Mouse (Mus musculus): ENCODE results near the gene Gm9821.
A peak's percentile ranks its signal among the peaks of the same experiment; 100 is the strongest.

Gene Gm9821

GRCm38 (mm10) chr2:91958049-91958448, 12.5 kb downstream of the Gm9821 start:
- Histone ChIP-seq H3K4me3 (replicated peaks; ENCODE audit: low read length) (no peak overlapping the region), H3K27me3 (ENCODE audit: insufficient read depth, low read length) (peaks cover 5% of the 10 kb centered on the region; the same call in 1 of the 2 replicates), H3K36me3 (ENCODE audit: insufficient read depth, low read length) (peaks cover 25% of the 10 kb centered on the region), H3K9me3 (ENCODE audit: low read length) (no peaks in the 10 kb centered on the region), H3K4me1 (replicated peaks; ENCODE audit: low read depth, low read length) (peaks cover 90% of the 10 kb centered on the region)
- TF ChIP-seq CTCF (conservative IDR thresholded peaks at IDR 0.05; ENCODE audit: low read length) (no peak), NANOG (IDR thresholded peaks at IDR 0.05; ENCODE audit: borderline replicate concordance, low read length) (no peak), POU5F1 (IDR thresholded peaks at IDR 0.05; ENCODE audit: borderline replicate concordance, low read length) (no peak)

DNA sequence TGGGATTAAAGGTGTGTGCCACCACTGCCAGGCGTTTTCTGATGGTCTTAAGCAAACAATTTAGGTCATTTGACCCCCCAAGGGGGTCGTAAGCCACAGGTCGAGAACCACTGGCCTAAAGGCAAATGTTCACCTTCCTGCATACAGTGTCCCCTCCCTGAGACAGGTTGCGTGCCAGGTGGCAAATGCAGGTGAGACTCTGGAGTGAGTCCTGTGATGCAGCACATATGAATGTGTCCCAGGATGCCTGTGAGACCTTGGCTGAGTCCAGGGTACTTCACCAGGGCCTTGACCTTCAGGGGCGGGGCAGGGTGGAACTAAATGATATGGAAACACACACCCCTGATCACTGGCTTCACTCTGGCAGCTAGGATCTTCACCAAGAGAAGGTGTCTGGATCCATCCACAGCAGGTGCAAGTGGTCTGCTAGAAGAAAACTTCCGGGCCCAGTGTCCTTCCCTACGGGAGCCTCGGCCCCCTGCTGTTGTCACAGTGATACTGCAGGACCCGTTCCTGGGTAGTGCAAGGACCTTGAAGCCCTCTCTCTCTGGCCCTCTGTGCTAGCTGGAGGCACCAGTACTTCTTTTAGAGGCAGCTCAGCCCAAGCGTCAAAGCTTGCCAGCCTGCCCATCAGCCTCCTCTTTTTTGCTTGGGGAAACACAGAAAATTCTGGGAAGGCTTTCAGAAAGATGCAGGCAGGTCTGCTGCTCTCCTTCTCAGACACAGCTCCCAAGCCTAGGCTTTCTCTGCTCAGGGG, 13.4 kb downstream of the Gm9821 start:
- peaks cover 25% of the 10 kb centered on the region for H3K36me3 ChIP-seq (ENCODE audit: insufficient read depth, low read length)
- TF ChIP-seq CTCF (conservative IDR thresholded peaks at IDR 0.05; ENCODE audit: low read length): peak; percentile 29; the same call in 1 of the 2 replicates
- TF ChIP-seq POU5F1 (IDR thresholded peaks at IDR 0.05; ENCODE audit: borderline replicate concordance, low read length): no peak
- peaks cover 87% of the 10 kb centered on the region for H3K4me1 ChIP-seq (replicated peaks; ENCODE audit: low read depth, low read length)

GRCm38 (mm10) chr2:91959544-91960410, 14.3 kb downstream of the Gm9821 start:
- Histone ChIP-seq H3K9me3 (ENCODE audit: low read length) (no peaks in the 10 kb centered on the region), H3K4me1 (replicated peaks; ENCODE audit: low read depth, low read length) (peaks cover 87% of the 10 kb centered on the region), H3K4me3 (replicated peaks; ENCODE audit: low read length) (peak overlapping the region; percentile 10; the same call in 1 of the 2 replicates), H3K27me3 (ENCODE audit: insufficient read depth, low read length) (peaks cover 5% of the 10 kb centered on the region; the same call in 1 of the 2 replicates), H3K36me3 (ENCODE audit: insufficient read depth, low read length) (peaks cover 25% of the 10 kb centered on the region)
- TF ChIP-seq CTCF (conservative IDR thresholded peaks at IDR 0.05; ENCODE audit: low read length) (no peak), NANOG (IDR thresholded peaks at IDR 0.05; ENCODE audit: borderline replicate concordance, low read length) (no peak), POU5F1 (IDR thresholded peaks at IDR 0.05; ENCODE audit: borderline replicate concordance, low read length) (no peak)

More for the DNA sequence above, 13.4 kb downstream of the Gm9821 start:
- Histone ChIP-seq H3K4me3 (replicated peaks; ENCODE audit: low read length) (peak overlapping the region; percentile 10; the same call in 1 of the 2 replicates), H3K9me3 (ENCODE audit: low read length) (no peaks in the 10 kb centered on the region), H3K27me3 (ENCODE audit: insufficient read depth, low read length) (peaks cover 5% of the 10 kb centered on the region; the same call in 1 of the 2 replicates)

- peaks cover 87% of the 10 kb centered on the region for H3K4me1 ChIP-seq (replicated peaks; ENCODE audit: low read depth, low read length)
- 0 out of 2 replicates have a peak overlapping the region, but pooled peaks have one; percentile 10 for H3K4me3 ChIP-seq (replicated peaks; ENCODE audit: low read length)
- no peaks in the 10 kb centered on the region for H3K9me3 ChIP-seq (ENCODE audit: low read length)
- H3K36me3 ChIP-seq (ENCODE audit: insufficient read depth, low read length): peaks cover 23% of the 10 kb centered on the region
- H3K27me3 ChIP-seq (ENCODE audit: insufficient read depth, low read length): peaks cover 8% of the 10 kb centered on the region; the same call in 1 of the 2 replicates
- TF ChIP-seq POU5F1 (IDR thresholded peaks at IDR 0.05; ENCODE audit: borderline replicate concordance, low read length): no peak
- TF ChIP-seq NANOG (IDR thresholded peaks at IDR 0.05; ENCODE audit: borderline replicate concordance, low read length): no peak
- TF ChIP-seq CTCF (conservative IDR thresholded peaks at IDR 0.05; ENCODE audit: low read length): no peak
These were observed 15.0 kb downstream of the Gm9821 start for GRCm38 (mm10) chr2:91960459-91960858.

- no peaks in the 10 kb centered on the region for H3K9me3 ChIP-seq (ENCODE audit: low read length)
- peaks cover 90% of the 10 kb centered on the region for H3K4me1 ChIP-seq (replicated peaks; ENCODE audit: low read depth, low read length)
- no peak for TF ChIP-seq NANOG (IDR thresholded peaks at IDR 0.05; ENCODE audit: borderline replicate concordance, low read length)
- TF ChIP-seq CTCF (conservative IDR thresholded peaks at IDR 0.05; ENCODE audit: low read length): no peak
- TF ChIP-seq POU5F1 (IDR thresholded peaks at IDR 0.05; ENCODE audit: borderline replicate concordance, low read length): no peak
- peak overlapping the region; percentile 94 for H3K4me3 ChIP-seq (replicated peaks; ENCODE audit: low read length)
- H3K36me3 ChIP-seq (ENCODE audit: insufficient read depth, low read length): peaks cover 17% of the 10 kb centered on the region
- peaks cover 12% of the 10 kb centered on the region; the same call in 1 of the 2 replicates for H3K27me3 ChIP-seq (ENCODE audit: insufficient read depth, low read length)
These were observed 16.6 kb downstream of the Gm9821 start for GRCm38 (mm10) chr2:91961901-91962761.

GRCm38 (mm10) chr2:91962864-91963401, 17.4 kb downstream of the Gm9821 start:
- H3K4me1 ChIP-seq (replicated peaks; ENCODE audit: low read depth, low read length): peaks cover 89% of the 10 kb centered on the region
- no peak for TF ChIP-seq CTCF (conservative IDR thresholded peaks at IDR 0.05; ENCODE audit: low read length)
- no peak for TF ChIP-seq POU5F1 (IDR thresholded peaks at IDR 0.05; ENCODE audit: borderline replicate concordance, low read length)
- no peak for TF ChIP-seq NANOG (IDR thresholded peaks at IDR 0.05; ENCODE audit: borderline replicate concordance, low read length)
- peak overlapping the region; percentile 94 for H3K4me3 ChIP-seq (replicated peaks; ENCODE audit: low read length)
- peaks cover 16% of the 10 kb centered on the region for H3K36me3 ChIP-seq (ENCODE audit: insufficient read depth, low read length)
- no peaks in the 10 kb centered on the region for H3K9me3 ChIP-seq (ENCODE audit: low read length)
- peaks cover 12% of the 10 kb centered on the region; the same call in 1 of the 2 replicates for H3K27me3 ChIP-seq (ENCODE audit: insufficient read depth, low read length)

- no peak for TF ChIP-seq CTCF (conservative IDR thresholded peaks at IDR 0.05; ENCODE audit: low read length)
- no peak for TF ChIP-seq NANOG (IDR thresholded peaks at IDR 0.05; ENCODE audit: borderline replicate concordance, low read length)
- TF ChIP-seq POU5F1 (IDR thresholded peaks at IDR 0.05; ENCODE audit: borderline replicate concordance, low read length): no peak
- H3K36me3 ChIP-seq (ENCODE audit: insufficient read depth, low read length): peaks cover 16% of the 10 kb centered on the region
- peaks cover 89% of the 10 kb centered on the region for H3K4me1 ChIP-seq (replicated peaks; ENCODE audit: low read depth, low read length)
- H3K9me3 ChIP-seq (ENCODE audit: low read length): no peaks in the 10 kb centered on the region
- peaks cover 12% of the 10 kb centered on the region; the same call in 1 of the 2 replicates for H3K27me3 ChIP-seq (ENCODE audit: insufficient read depth, low read length)
- peak overlapping the region; percentile 94 for H3K4me3 ChIP-seq (replicated peaks; ENCODE audit: low read length)
These were observed 18.0 kb downstream of the Gm9821 start for GRCm38 (mm10) chr2:91963443-91963932.

All from E14TG2a.4 (cell line).